Mouse (Mus musculus): ENCODE results near the gene Enox1. TPM values are rescaled to one million over a fixed set of nuclear protein-coding genes. Genes with fewer than 3 reads are reported as not detected.

Enox1 gene
- polyA plus RNA-seq, 1 experiment = not detected

- no peak for TF ChIP-seq CTCF (IDR thresholded peaks at IDR 0.05; ENCODE audit: low read depth, low read length)
- no peak for TF ChIP-seq POLR2A (IDR thresholded peaks at IDR 0.05; ENCODE audit: borderline replicate concordance, low read depth, low read length)
These were observed 945 bp downstream of the Enox1 start for GRCm38 (mm10) chr14:77157505-77157911.

DNA sequence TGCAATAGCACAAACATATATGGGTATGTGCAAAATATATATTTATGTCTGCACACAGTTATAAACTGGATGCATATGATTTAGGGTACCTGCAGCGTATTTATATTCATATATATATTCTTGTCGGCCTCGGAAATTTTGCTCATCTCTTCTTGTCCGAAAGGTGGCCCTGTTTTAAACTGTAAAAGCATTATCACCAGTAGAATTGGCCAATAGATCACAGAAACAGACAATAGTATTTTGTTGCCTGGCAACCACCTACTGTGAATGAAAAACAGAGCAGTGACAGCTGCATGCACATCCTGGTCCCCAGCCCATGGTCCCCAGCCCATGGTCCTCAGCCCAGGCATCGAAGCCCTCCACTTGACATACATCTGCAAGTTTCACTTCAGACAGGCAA, 2.8 kb downstream of the Enox1 start:
- Histone ChIP-seq H3K4me1 (ENCODE audit: control insufficient read depth, insufficient read depth, low read length) (no peaks in the 10 kb centered on the region), H3K27ac (ENCODE audit: insufficient read depth, low read depth, low read length) (no peak overlapping the region), H3K4me3 (ENCODE audit: insufficient read depth, low read length) (no peak overlapping the region)
- TF ChIP-seq POLR2A (IDR thresholded peaks at IDR 0.05; ENCODE audit: borderline replicate concordance, low read depth, low read length) = no peak
- no peak for TF ChIP-seq CTCF (IDR thresholded peaks at IDR 0.05; ENCODE audit: low read depth, low read length)

More at GRCm38 (mm10) chr14:77157505-77157911, 945 bp downstream of the Enox1 start:
- H3K4me1 ChIP-seq (ENCODE audit: control insufficient read depth, insufficient read depth, low read length) = no peaks in the 10 kb centered on the region
- peak overlapping the region; percentile 43 for H3K4me3 ChIP-seq (ENCODE audit: insufficient read depth, low read length)
- no peak overlapping the region for H3K27ac ChIP-seq (ENCODE audit: insufficient read depth, low read depth, low read length)

GRCm38 (mm10) chr14:77162496-77162895, 5.9 kb downstream of the Enox1 start:
- no peak overlapping the region for H3K27ac ChIP-seq (ENCODE audit: insufficient read depth, low read depth, low read length)
- TF ChIP-seq POLR2A (IDR thresholded peaks at IDR 0.05; ENCODE audit: borderline replicate concordance, low read depth, low read length) (no peak), CTCF (IDR thresholded peaks at IDR 0.05; ENCODE audit: low read depth, low read length) (no peak)
- H3K4me3 ChIP-seq (ENCODE audit: insufficient read depth, low read length) = no peak overlapping the region
- H3K4me1 ChIP-seq (ENCODE audit: control insufficient read depth, insufficient read depth, low read length) = no peaks in the 10 kb centered on the region

- TF ChIP-seq CTCF (IDR thresholded peaks at IDR 0.05; ENCODE audit: low read depth, low read length) (no peak), POLR2A (IDR thresholded peaks at IDR 0.05; ENCODE audit: borderline replicate concordance, low read depth, low read length) (no peak)
These were observed 7.8 kb downstream of the Enox1 start for GRCm38 (mm10) chr14:77164396-77164795.

GRCm38 (mm10) chr14:77168161-77168560, 11.6 kb downstream of the Enox1 start:
- TF ChIP-seq CTCF (IDR thresholded peaks at IDR 0.05; ENCODE audit: low read depth, low read length) = no peak
- TF ChIP-seq POLR2A (IDR thresholded peaks at IDR 0.05; ENCODE audit: borderline replicate concordance, low read depth, low read length) = no peak
- Histone ChIP-seq H3K4me1 (ENCODE audit: control insufficient read depth, insufficient read depth, low read length) (no peaks in the 10 kb centered on the region), H3K27ac (ENCODE audit: insufficient read depth, low read depth, low read length) (no peak overlapping the region)

More at GRCm38 (mm10) chr14:77164396-77164795, 7.8 kb downstream of the Enox1 start:
- Histone ChIP-seq H3K27ac (ENCODE audit: insufficient read depth, low read depth, low read length) (no peak overlapping the region), H3K4me1 (ENCODE audit: control insufficient read depth, insufficient read depth, low read length) (no peaks in the 10 kb centered on the region), H3K4me3 (ENCODE audit: insufficient read depth, low read length) (no peak overlapping the region)

DNA sequence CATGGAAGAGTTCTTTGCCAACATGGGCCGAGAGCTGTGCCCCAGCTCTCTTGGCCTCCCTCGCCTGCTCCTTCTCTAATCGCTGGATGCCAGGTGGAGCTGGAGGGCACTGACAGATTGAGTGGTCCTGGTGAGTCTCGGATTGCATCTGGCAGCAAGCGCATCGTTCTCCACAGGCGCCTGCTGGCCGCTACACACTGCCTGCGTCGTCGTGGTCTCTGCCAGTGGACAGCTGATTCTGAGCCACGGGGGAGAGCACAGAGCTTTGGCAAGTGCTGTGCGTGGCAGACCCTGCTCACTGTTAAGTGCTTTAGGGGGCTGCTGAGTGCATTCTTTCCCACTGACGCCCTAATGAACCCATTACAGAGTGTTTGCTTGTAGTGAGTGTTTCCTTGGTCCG, 17.9 kb downstream of the Enox1 start:
- TF ChIP-seq CTCF (IDR thresholded peaks at IDR 0.05; ENCODE audit: low read depth, low read length) (no peak), POLR2A (IDR thresholded peaks at IDR 0.05; ENCODE audit: borderline replicate concordance, low read depth, low read length) (no peak)
- Histone ChIP-seq H3K4me3 (ENCODE audit: insufficient read depth, low read length) (no peak overlapping the region), H3K27ac (ENCODE audit: insufficient read depth, low read depth, low read length) (no peak overlapping the region), H3K4me1 (ENCODE audit: control insufficient read depth, insufficient read depth, low read length) (no peaks in the 10 kb centered on the region)

More at GRCm38 (mm10) chr14:77168161-77168560, 11.6 kb downstream of the Enox1 start:
- H3K4me3 ChIP-seq (ENCODE audit: insufficient read depth, low read length) = no peak overlapping the region

DNA sequence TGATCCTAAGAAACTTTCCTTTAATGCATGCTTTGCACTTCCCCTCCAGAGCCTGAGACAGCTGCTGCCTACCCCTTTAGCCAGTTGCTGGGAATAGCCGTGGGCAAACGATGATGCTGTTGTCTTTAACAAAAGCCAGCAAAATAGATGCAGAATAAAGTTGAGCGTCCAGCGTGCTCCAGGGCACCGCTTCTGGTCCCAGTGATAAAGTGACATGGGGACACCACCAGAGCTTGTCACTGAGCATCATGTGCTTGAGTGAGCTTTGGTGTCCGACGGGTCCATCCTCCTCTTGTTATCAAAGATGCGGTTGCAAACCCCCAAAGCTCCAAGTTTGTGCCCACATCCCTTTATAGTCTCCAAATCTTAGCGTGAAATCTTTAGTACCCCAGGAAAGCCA, 18.4 kb downstream of the Enox1 start:
- H3K4me3 ChIP-seq (ENCODE audit: insufficient read depth, low read length) = no peak overlapping the region
- no peaks in the 10 kb centered on the region for H3K4me1 ChIP-seq (ENCODE audit: control insufficient read depth, insufficient read depth, low read length)
- TF ChIP-seq POLR2A (IDR thresholded peaks at IDR 0.05; ENCODE audit: borderline replicate concordance, low read depth, low read length) (no peak), CTCF (IDR thresholded peaks at IDR 0.05; ENCODE audit: low read depth, low read length) (no peak)
- H3K27ac ChIP-seq (ENCODE audit: insufficient read depth, low read depth, low read length) = no peak overlapping the region

- no peak for TF ChIP-seq CTCF (IDR thresholded peaks at IDR 0.05; ENCODE audit: low read depth, low read length)
- no peak for TF ChIP-seq POLR2A (IDR thresholded peaks at IDR 0.05; ENCODE audit: borderline replicate concordance, low read depth, low read length)
- Histone ChIP-seq H3K4me3 (ENCODE audit: insufficient read depth, low read length) (no peak overlapping the region), H3K27ac (ENCODE audit: insufficient read depth, low read depth, low read length) (no peak overlapping the region), H3K4me1 (ENCODE audit: control insufficient read depth, insufficient read depth, low read length) (no peaks in the 10 kb centered on the region)
These were observed 23.7 kb downstream of the Enox1 start for GRCm38 (mm10) chr14:77180241-77180640.

- H3K27ac ChIP-seq (ENCODE audit: insufficient read depth, low read depth, low read length) = no peak overlapping the region
- TF ChIP-seq POLR2A (IDR thresholded peaks at IDR 0.05; ENCODE audit: borderline replicate concordance, low read depth, low read length) = no peak
- no peak for TF ChIP-seq CTCF (IDR thresholded peaks at IDR 0.05; ENCODE audit: low read depth, low read length)
These were observed 24.3 kb downstream of the Enox1 start for GRCm38 (mm10) chr14:77180753-77181374.

DNA sequence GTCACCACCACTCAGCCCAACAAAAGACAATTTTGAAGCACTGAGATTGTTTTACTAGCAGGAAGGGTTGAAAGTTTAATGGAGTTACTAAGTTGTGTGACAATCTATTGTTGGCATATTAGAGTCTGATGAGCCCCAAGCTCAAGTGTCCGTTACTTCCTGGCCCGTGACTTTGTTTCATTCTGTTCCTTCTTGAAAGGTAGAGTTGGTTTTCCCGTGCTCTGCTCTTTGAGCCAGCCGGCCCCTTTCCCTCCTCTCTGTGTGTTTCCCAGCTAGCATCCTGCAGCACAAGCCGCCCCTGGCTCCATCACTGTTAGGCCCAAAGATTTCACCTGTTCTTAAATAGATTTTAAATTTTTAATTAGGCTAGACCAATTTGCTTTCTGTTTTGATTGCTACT, 26.9 kb downstream of the Enox1 start:
- TF ChIP-seq CTCF (IDR thresholded peaks at IDR 0.05; ENCODE audit: low read depth, low read length) = no peak
- TF ChIP-seq POLR2A (IDR thresholded peaks at IDR 0.05; ENCODE audit: borderline replicate concordance, low read depth, low read length) = no peak
- H3K27ac ChIP-seq (ENCODE audit: insufficient read depth, low read depth, low read length) = no peak overlapping the region
- H3K4me3 ChIP-seq (ENCODE audit: insufficient read depth, low read length) = no peak overlapping the region
- H3K4me1 ChIP-seq (ENCODE audit: control insufficient read depth, insufficient read depth, low read length) = no peaks in the 10 kb centered on the region

More at GRCm38 (mm10) chr14:77180753-77181374, 24.3 kb downstream of the Enox1 start:
- H3K4me3 ChIP-seq (ENCODE audit: insufficient read depth, low read length) = no peak overlapping the region
- H3K4me1 ChIP-seq (ENCODE audit: control insufficient read depth, insufficient read depth, low read length) = no peaks in the 10 kb centered on the region
